Mouse (Mus musculus) bone marrow, adult 2 months (tissue): ENCODE data around the gene Pgf. TPM values are rescaled to one million over a fixed set of nuclear protein-coding genes. Genes with fewer than 3 reads are reported as not detected.

Experiments
- H3K27ac ChIP-seq: fragments of 200-500 bp; 2 replicates; pipeline ENCODE4 v1.5.1; 2012; ENCODE audit warnings: low read depth, mild to moderate bottlenecking, control low read depth, inconsistent platforms, low read length; ENCODE audit not compliant: control insufficient read depth, poor library complexity, insufficient read depth
- H3K4me1 ChIP-seq: fragments of 200-500 bp; 2 replicates; pipeline ENCODE4 v1.6.1; 2011; ENCODE audit warnings: low read length; ENCODE audit not compliant: control insufficient read depth, insufficient read depth
- H3K4me3 ChIP-seq: fragments of 200-500 bp; replicated peaks from 2 replicates; pipeline ENCODE3; 2011; ENCODE audit warnings: mild to moderate bottlenecking, low read depth, low read length, control low read depth; ENCODE audit not compliant: control insufficient read depth
- CTCF ChIP-seq: fragments of 200-500 bp; IDR thresholded peaks from 2 replicates; pipeline ENCODE4 v1.5.1; 2011; ENCODE audit warnings: low read length, control low read depth; ENCODE audit not compliant: control insufficient read depth, insufficient read depth
- POLR2A ChIP-seq: fragments of 200-500 bp; IDR thresholded peaks from 2 replicates; pipeline ENCODE4 v1.6.1; 2011; ENCODE audit warnings: low read depth, mild to moderate bottlenecking, control low read depth, low read length, borderline replicate concordance; ENCODE audit not compliant: control insufficient read depth
- WGBS: fragments of 180-500 bp; shearing (Covaris S2); methylation state at CpG from one replicate; pipeline ENCODE4 v1.1.7; 2018; 5-methylcytosine and 5-hydroxymethylcytosine counted together
- polyA plus RNA-seq: library from polyadenylated mRNA; stranded (reverse); fragments of >200 nt; gene quantifications from 2 replicates; pipeline ENCODE4 v1.2.4, GENCODE M21; 2011; ENCODE audit warnings: low replicate concordance; ENCODE audit not compliant: missing spikeins, insufficient read depth, insufficient read length

The Pgf gene
- polyA plus RNA-seq, 1 experiment: not detected

GRCm38 (mm10) chr12:85185810-85186209, 8.2 kb upstream of the Pgf start:
- no peak overlapping the region for H3K27ac ChIP-seq
- H3K4me1 ChIP-seq: no peaks in the 10 kb centered on the region; the same call in 1 of the 2 replicates
- WGBS: 85% methylated on average over 8 of the region's 8 CpGs
- H3K4me3 ChIP-seq: no peak overlapping the region
- TF ChIP-seq POLR2A (no peak), CTCF (no peak)

- Histone ChIP-seq H3K27ac (no peak overlapping the region), H3K4me3 (no peak overlapping the region), H3K4me1 (no peaks in the 10 kb centered on the region; the same call in 1 of the 2 replicates)
- WGBS: 70% methylated on average over 5 of the region's 5 CpGs
- TF ChIP-seq CTCF (no peak), POLR2A (no peak)
Measured at GRCm38 (mm10) chr12:85184118-85184517, 6.5 kb upstream of the Pgf start.

- 17% methylated on average over 5 of the region's 5 CpGs for WGBS
- Histone ChIP-seq H3K4me1 (peaks cover 1% of the 10 kb centered on the region; the same call in 1 of the 2 replicates), H3K27ac (no peak overlapping the region), H3K4me3 (no peak overlapping the region)
- no peak for TF ChIP-seq CTCF
- TF ChIP-seq POLR2A: no peak
Measured at GRCm38 (mm10) chr12:85182898-85183297, 5.3 kb upstream of the Pgf start.

GRCm38 (mm10) chr12:85182345-85182643, 4.7 kb upstream of the Pgf start:
- peaks cover 2% of the 10 kb centered on the region; the same call in 1 of the 2 replicates for H3K4me1 ChIP-seq
- 39% methylated on average over 8 of the region's 8 CpGs for WGBS
- no peak overlapping the region for H3K27ac ChIP-seq
- H3K4me3 ChIP-seq: no peak overlapping the region
- no peak for TF ChIP-seq POLR2A
- TF ChIP-seq CTCF: no peak

GRCm38 (mm10) chr12:85181475-85182344, 4.1 kb upstream of the Pgf start:
- WGBS: 38% methylated on average over 17 of the region's 17 CpGs
- Histone ChIP-seq H3K4me1 (peaks cover 2% of the 10 kb centered on the region; the same call in 1 of the 2 replicates), H3K27ac (no peak overlapping the region), H3K4me3 (no peak overlapping the region)
- TF ChIP-seq CTCF (no peak), POLR2A (no peak)

- 85% methylated on average over 2 of the region's 2 CpGs for WGBS
- H3K4me1 ChIP-seq: peaks cover 2% of the 10 kb centered on the region; the same call in 1 of the 2 replicates
- no peak for TF ChIP-seq POLR2A
- H3K4me3 ChIP-seq: no peak overlapping the region
- H3K27ac ChIP-seq: no peak overlapping the region
Measured at GRCm38 (mm10) chr12:85178294-85178693, 704 bp upstream of the Pgf start.

- 2% methylated on average over 32 of the region's 32 CpGs for WGBS
- Histone ChIP-seq H3K4me1 (peaks cover 2% of the 10 kb centered on the region; the same call in 1 of the 2 replicates), H3K27ac (no peak overlapping the region), H3K4me3 (no peak overlapping the region)
- TF ChIP-seq CTCF (no peak), POLR2A (no peak; the same call in 1 of the 2 replicates)
Measured at GRCm38 (mm10) chr12:85176846-85177523, 605 bp downstream of the Pgf start.
